11 mouse cellular contexts compared by ENCODE assay signal in genomic region chr15:86088266-86088790, GRCm38 (mm10). TPM values are rescaled to one million over a fixed set of nuclear protein-coding genes. Genes with fewer than 3 reads are reported as not detected.
DNase-seq lines count a peak whose midpoint lies in the region; ATAC-seq and TF ChIP-seq lines count a peak whose summit lies in the region.
"Had no signal": no experiment of that assay in that cellular context is flagged by ENCODE, and none has a peak within 500 bp of the region (broad histone marks: within the 10 kb centered on the region; RNA-seq: fewer than 3 reads in every experiment).

No protein-coding gene starts in this region.

- peaks cover 5% of the 10 kb centered on the region; the same call in 1 of the 2 replicates for H3K36me3 ChIP-seq in heart, embryonic 15.5 days
- H3K36me3 ChIP-seq in heart, adult 2 months (ENCODE audit: control insufficient read depth, insufficient read depth, low read length), result peaks cover 4% of the 10 kb centered on the region
- no peaks in the 10 kb centered on the region for H3K36me3 ChIP-seq in CH12.LX (replicated peaks in 1 of 2; ENCODE audit: control insufficient read depth in 1 of 2, insufficient read depth in 1 of 2, low read length in 1 of 2)
- H3K36me3 ChIP-seq in forebrain, embryonic 12.5 days (replicated peaks), result peaks cover 7% of the 10 kb centered on the region; the same call in 1 of the 2 replicates
- H3K36me3 ChIP-seq in midbrain, embryonic 14.5 days (ENCODE audit: control insufficient read depth, insufficient read depth, low read length), result 0 out of 2 replicates have a peak, but pooled peaks cover 16% of the 10 kb centered on the region

- TF ChIP-seq EP300 in heart, adult 2 months (IDR thresholded peaks at IDR 0.05; ENCODE audit: insufficient read depth, low read depth, low read length), result no peak
- TF ChIP-seq EP300 in CH12.LX (IDR thresholded peaks at IDR 0.05; ENCODE audit: low read length), result no peak

- no peak for DNase-seq in heart, adult 2 months
- DNase-seq in CH12.LX (ENCODE audit: extremely low read depth), result no peak
- DNase-seq in midbrain, embryonic 14.5 days, result no peak
- no peak for DNase-seq in urinary bladder, postnatal 36 days (ENCODE audit: low spot score in 2 of 2)
- no peak for DNase-seq in lung, postnatal 25 days (ENCODE audit: low spot score)
- DNase-seq in layer of hippocampus, adult 9-11 months, result no peak
- DNase-seq: heart, postnatal 36 days had no signal

- intact Hi-C loops in heart, adult 2 months (cut with DNase I), result no loop called here

- H3K4me3 ChIP-seq in heart, embryonic 15.5 days, result no peak overlapping the region
- no peak overlapping the region for H3K4me3 ChIP-seq in heart, adult 2 months
- H3K4me3 ChIP-seq in CH12.LX (replicated peaks in 1 of 3; ENCODE audit: low read depth in 2 of 3, low read length in 2 of 3, poor library complexity in 1 of 3), result no peak overlapping the region
- H3K4me3 ChIP-seq in forebrain, embryonic 12.5 days (replicated peaks), result no peak overlapping the region
- H3K4me3 ChIP-seq in midbrain, embryonic 14.5 days (replicated peaks; ENCODE audit: low read depth, low read length), result no peak overlapping the region
- H3K4me3 ChIP-seq: left cerebral cortex, adult 2 months; liver, embryonic 15.5 days had no signal

- 0 out of 2 replicates have a peak overlapping the region, but pooled peaks have one; percentile 17 for H3K9ac ChIP-seq in heart, embryonic 15.5 days
- no peak overlapping the region for H3K9ac ChIP-seq in heart, adult 2 months (ENCODE audit: low read depth, low read length)
- H3K9ac ChIP-seq in CH12.LX (ENCODE audit: insufficient read depth, low read depth), result no peak overlapping the region
- peak overlapping the region; percentile 29 for H3K9ac ChIP-seq in forebrain, embryonic 12.5 days
- H3K9ac ChIP-seq in midbrain, embryonic 14.5 days (replicated peaks; ENCODE audit: low read length), result no peak overlapping the region; the same call in 1 of the 2 replicates
- H3K9ac ChIP-seq: liver, embryonic 15.5 days had no signal

- H3K9me3 ChIP-seq in heart, embryonic 15.5 days (replicated peaks), result no peaks in the 10 kb centered on the region
- H3K9me3 ChIP-seq in CH12.LX (replicated peaks; ENCODE audit: low read length), result no peaks in the 10 kb centered on the region
- H3K9me3 ChIP-seq in forebrain, embryonic 12.5 days, result no peaks in the 10 kb centered on the region
- no peaks in the 10 kb centered on the region for H3K9me3 ChIP-seq in midbrain, embryonic 14.5 days (ENCODE audit: control insufficient read depth, low read length)
- H3K9me3 ChIP-seq: liver, embryonic 15.5 days had no signal

- no peak for ATAC-seq in heart, embryonic 15.5 days (replicated peaks; ENCODE audit: insufficient number of reproducible peaks, insufficient read depth, low FRiP score, low read depth)
- no peak for ATAC-seq in forebrain, embryonic 12.5 days (ENCODE audit: low FRiP score)
- ATAC-seq in midbrain, embryonic 14.5 days (ENCODE audit: low FRiP score, low TSS enrichment), result no peak

- dilution Hi-C loops in CH12.LX (cut with MboI; ENCODE audit: extremely low pct_ligation_motif_present, extremely low pct_unique_long_range_greater_than_20kb, low sequenced_read_pairs), result no loop called here

- WGBS in heart, embryonic 15.5 days, result 77% methylated on average over 11 of the region's 11 CpGs
- WGBS in heart, adult 2 months, result 55% methylated on average over 11 of the region's 11 CpGs
- WGBS in forebrain, embryonic 12.5 days, result 82% methylated on average over 11 of the region's 11 CpGs
- 83% methylated on average over 11 of the region's 11 CpGs for WGBS in midbrain, embryonic 14.5 days

- TF ChIP-seq RAD21 in CH12.LX (IDR thresholded peaks at IDR 0.05; ENCODE audit: low read depth, low read length), result no peak

- peaks cover 90% of the 10 kb centered on the region for H3K4me1 ChIP-seq in heart, embryonic 15.5 days (replicated peaks)
- H3K4me1 ChIP-seq in heart, adult 2 months (ENCODE audit: control insufficient read depth, insufficient read depth, low read length), result peaks cover 54% of the 10 kb centered on the region
- H3K4me1 ChIP-seq in CH12.LX (ENCODE audit: control insufficient read depth in 1 of 2, insufficient read depth in 2 of 2), result peaks cover 5 to 31% of the 10 kb centered on the region in 2 experiments; a peak in 3 of 4 replicates
- H3K4me1 ChIP-seq in forebrain, embryonic 12.5 days, result peaks cover 73% of the 10 kb centered on the region
- H3K4me1 ChIP-seq in midbrain, embryonic 14.5 days (ENCODE audit: control insufficient read depth, insufficient read depth, low read length), result peaks cover 59% of the 10 kb centered on the region

- peak overlapping the region; percentile 58 for H3K27ac ChIP-seq in heart, embryonic 15.5 days
- no peak overlapping the region; the same call in 1 of the 2 replicates for H3K27ac ChIP-seq in heart, adult 2 months
- H3K27ac ChIP-seq in CH12.LX (ENCODE audit: insufficient read depth, low read depth), result no peak overlapping the region
- H3K27ac ChIP-seq in forebrain, embryonic 12.5 days, result peak overlapping the region; percentile 94
- H3K27ac ChIP-seq in midbrain, embryonic 14.5 days (replicated peaks; ENCODE audit: low read depth, low read length), result peak overlapping the region; percentile 85

- no peak overlapping the region for H3K4me2 ChIP-seq in heart, embryonic 15.5 days
- no peak overlapping the region for H3K4me2 ChIP-seq in CH12.LX (ENCODE audit: insufficient read depth, low read depth, poor library complexity, severe bottlenecking)
- peak overlapping the region; percentile 29; the same call in 1 of the 2 replicates for H3K4me2 ChIP-seq in forebrain, embryonic 12.5 days
- H3K4me2 ChIP-seq in midbrain, embryonic 14.5 days (ENCODE audit: low read length), result no peak overlapping the region
- H3K4me2 ChIP-seq: liver, embryonic 15.5 days had no signal

- H3K79me2 ChIP-seq in heart, adult 2 months (replicated peaks; ENCODE audit: control insufficient read depth, insufficient read depth, low read length), result no peaks in the 10 kb centered on the region; the same call in 1 of the 2 replicates
- H3K79me2 ChIP-seq in CH12.LX (replicated peaks; ENCODE audit: control insufficient read depth, extremely low read depth, insufficient read depth, poor library complexity, severe bottlenecking), result no peaks in the 10 kb centered on the region

- no peaks in the 10 kb centered on the region for H3K27me3 ChIP-seq in heart, embryonic 15.5 days
- H3K27me3 ChIP-seq in heart, adult 2 months (ENCODE audit: control insufficient read depth, insufficient read depth, low read length), result no peaks in the 10 kb centered on the region
- H3K27me3 ChIP-seq in CH12.LX (replicated peaks), result peaks cover 52% of the 10 kb centered on the region
- no peaks in the 10 kb centered on the region for H3K27me3 ChIP-seq in forebrain, embryonic 12.5 days
- no peaks in the 10 kb centered on the region for H3K27me3 ChIP-seq in midbrain, embryonic 14.5 days (ENCODE audit: control insufficient read depth, insufficient read depth, low read length)
- H3K27me3 ChIP-seq: liver, embryonic 15.5 days had no signal

- no peak for TF ChIP-seq CTCF in heart, adult 2 months (IDR thresholded peaks at IDR 0.05)
- no peak for TF ChIP-seq CTCF in CH12.LX (conservative IDR thresholded peaks at IDR 0.05 in 1 of 2, IDR thresholded peaks at IDR 0.05 in 1 of 2; ENCODE audit: low read depth in 2 of 2, low read length in 2 of 2)

- no peak for TF ChIP-seq POLR2A in heart, adult 2 months (IDR thresholded peaks at IDR 0.05; ENCODE audit: insufficient read depth, low read depth, low read length)
- TF ChIP-seq POLR2A in CH12.LX (IDR thresholded peaks at IDR 0.05; ENCODE audit: low read depth, low read length), result no peak

- in situ Hi-C loops in CH12.LX (cut with MboI; ENCODE audit: low pct_ligation_motif_present, low pct_unique_long_range_greater_than_20kb, low sequenced_read_pairs), result no loop called here

TF ChIP-seq in CH12.LX, 34 proteins besides CTCF, POLR2A, EP300 and RAD21:
- TF ChIP-seq MEF2A (IDR thresholded peaks at IDR 0.05; ENCODE audit: borderline replicate concordance, low read depth, low read length) (no peak), BHLHE40 (IDR thresholded peaks at IDR 0.05; ENCODE audit: low read depth, low read length) (0 out of 2 replicates have a peak, but pooled peaks have one; percentile 18), POLR2AphosphoS2 (IDR thresholded peaks at IDR 0.05; ENCODE audit: low read depth, low read length) (no peak), HCFC1 (IDR thresholded peaks at IDR 0.05; ENCODE audit: low read depth, low read length) (no peak), JUND (conservative IDR thresholded peaks at IDR 0.05; ENCODE audit: low read depth, low read length) (no peak), UBTF (IDR thresholded peaks at IDR 0.05; ENCODE audit: low read depth, low read length) (no peak)

RNA-seq across cellular contexts. Expression of gene Gramd4, which starts 30.8 kb away (rescaled TPM):
- 16.9 and 19.5 TPM in 2 replicates for polyA plus RNA-seq in heart, embryonic 15.5 days (2015; fragmentation: Nextera tagmentation; extraction: Ambion mirVana)
- 10 to 100 TPM; 27.6 to 31.5 TPM for total RNA-seq in heart, adult 2 months (2021)
- 25.3 and 39.8 TPM in 2 replicates for polyA plus RNA-seq in heart, adult 2 months (2012; rRNA removed)
- total RNA-seq in CH12.LX (2012; rRNA removed) (0.08 and 0.17 TPM in 2 replicates), CH12.LX (2014; rRNA removed) (0.66 TPM in 2 replicates)
- polyA plus RNA-seq in CH12.LX (2012; ENCODE audit: insufficient read length, low read depth), result 0.56 and 0.63 TPM in 2 replicates
- polyA plus RNA-seq in forebrain, embryonic 12.5 days (2016; fragmentation: Nextera tagmentation; extraction: Ambion mirVana), result 33.4 and 36.6 TPM in 2 replicates
- polyA plus RNA-seq in midbrain, embryonic 14.5 days (2014; fragmentation: Nextera tagmentation; extraction: Ambion mirVana), result 29.5 and 31.0 TPM in 2 replicates

RNA-seq across cellular contexts. Expression of gene Celsr1, which starts 54.8 kb away (rescaled TPM):
- 1.1 and 2.1 TPM in 2 replicates for polyA plus RNA-seq in heart, embryonic 15.5 days (2015; fragmentation: Nextera tagmentation; extraction: Ambion mirVana)
- 1 to 10 TPM; 4.5 to 5.0 TPM for total RNA-seq in heart, adult 2 months (2021)
- 4.3 and 5.2 TPM in 2 replicates for polyA plus RNA-seq in heart, adult 2 months (2012; rRNA removed)
- total RNA-seq in CH12.LX (2012; rRNA removed) (0.17 TPM in 1 of 2 replicates, not detected in the other), CH12.LX (2014; rRNA removed) (not detected in 2 replicates)
- polyA plus RNA-seq in CH12.LX (2012; ENCODE audit: insufficient read length, low read depth), result not detected in 2 replicates
- polyA plus RNA-seq in forebrain, embryonic 12.5 days (2016; fragmentation: Nextera tagmentation; extraction: Ambion mirVana), result 7.3 and 7.9 TPM in 2 replicates
- polyA plus RNA-seq in midbrain, embryonic 14.5 days (2014; fragmentation: Nextera tagmentation; extraction: Ambion mirVana), result 2.9 and 3.5 TPM in 2 replicates

Comparison
In these comparisons a context has a peak if more than half of its experiments do, and no peak if none do; other contexts are left out.
1. H3K27ac ChIP-seq: peak in heart, embryonic 15.5 days (single experiment), forebrain, embryonic 12.5 days (single experiment) and midbrain, embryonic 14.5 days (single experiment); none in heart, adult 2 months (single experiment) and CH12.LX (single experiment).
2. H3K9ac ChIP-seq: peak in heart, embryonic 15.5 days (single experiment) and forebrain, embryonic 12.5 days (single experiment); none in heart, adult 2 months (single experiment), CH12.LX (single experiment) and midbrain, embryonic 14.5 days (single experiment).
3. RNA of gene Gramd4, which starts 30.8 kb away (polyA plus RNA-seq): 33.4 to 36.6 TPM in forebrain, embryonic 12.5 days, 29.5 to 31.0 TPM in midbrain, embryonic 14.5 days, 25.3 to 39.8 TPM in heart, adult 2 months and 16.9 to 19.5 TPM in heart, embryonic 15.5 days; 0.56 to 0.63 TPM in CH12.LX; every median in the first group is over 10 times any median in the second.